ENCODE assay signal across 26 mouse cellular contexts in genomic region chr3:96234914-96235313, GRCm38 (mm10). TPM values are rescaled to one million over a fixed set of nuclear protein-coding genes. Genes with fewer than 3 reads are reported as not detected.
A peak's percentile ranks its signal among the peaks of the same experiment; 100 is the strongest.
DNase-seq lines count a peak whose midpoint lies in the region; ATAC-seq and TF ChIP-seq lines count a peak whose summit lies in the region.
"Had no signal": no experiment of that assay in that cellular context is flagged by ENCODE, and none has a peak within 500 bp of the region (broad histone marks: within the 10 kb centered on the region; RNA-seq: fewer than 3 reads in every experiment).

No protein-coding gene starts in this region.

- intact Hi-C loops in left cerebral cortex, postnatal 25 days (cut with DNase I): no loop called here

- no peaks in the 10 kb centered on the region for H3K9me3 ChIP-seq in erythroblast, embryonic 14.5 days (ENCODE audit: control insufficient read depth, low read length)
- H3K9me3 ChIP-seq in lung, postnatal 0 days (ENCODE audit: low read length): no peaks in the 10 kb centered on the region
- no peaks in the 10 kb centered on the region for H3K9me3 ChIP-seq in midbrain, postnatal 0 days (ENCODE audit: low read length)
- H3K9me3 ChIP-seq: forebrain, embryonic 15.5 days; hindbrain, embryonic 12.5 days; limb, embryonic 13.5 days; midbrain, embryonic 12.5 days had no signal

- peak overlapping the region; percentile 65 for H3K4me3 ChIP-seq in erythroblast, embryonic 14.5 days (replicated peaks)
- H3K4me3 ChIP-seq in lung, postnatal 0 days (ENCODE audit: low read depth, low read length): no peak overlapping the region
- no peak overlapping the region for H3K4me3 ChIP-seq in midbrain, postnatal 0 days (ENCODE audit: low read depth, low read length)
- H3K4me3 ChIP-seq: forebrain, embryonic 15.5 days; hindbrain, embryonic 12.5 days; limb, embryonic 13.5 days; midbrain, embryonic 12.5 days had no signal

- no peak overlapping the region for H3K27ac ChIP-seq in lung, postnatal 0 days (ENCODE audit: low read length)
- H3K27ac ChIP-seq in midbrain, postnatal 0 days (ENCODE audit: low read depth, low read length): no peak overlapping the region
- H3K27ac ChIP-seq: forebrain, embryonic 15.5 days; hindbrain, embryonic 12.5 days; limb, embryonic 13.5 days; midbrain, embryonic 12.5 days had no signal

- H3K4me2 ChIP-seq in lung, postnatal 0 days (replicated peaks; ENCODE audit: low read depth, low read length): no peak overlapping the region
- H3K4me2 ChIP-seq in midbrain, postnatal 0 days (ENCODE audit: low read depth, low read length, poor library complexity, severe bottlenecking): no peak overlapping the region
- H3K4me2 ChIP-seq: forebrain, embryonic 15.5 days; heart, embryonic 11.5 days; hindbrain, embryonic 12.5 days; limb, embryonic 13.5 days; midbrain, embryonic 12.5 days had no signal

- H3K36me3 ChIP-seq in erythroblast, embryonic 14.5 days (ENCODE audit: control insufficient read depth): peaks cover 2% of the 10 kb centered on the region; the same call in 1 of the 2 replicates
- H3K36me3 ChIP-seq in lung, postnatal 0 days (ENCODE audit: insufficient read depth, low read length): no peaks in the 10 kb centered on the region
- H3K36me3 ChIP-seq in midbrain, postnatal 0 days (ENCODE audit: insufficient read depth, low read length): no peaks in the 10 kb centered on the region
- H3K36me3 ChIP-seq: forebrain, embryonic 15.5 days; hindbrain, embryonic 12.5 days; limb, embryonic 13.5 days; midbrain, embryonic 12.5 days had no signal

- no peak overlapping the region for H3K9ac ChIP-seq in lung, postnatal 0 days (replicated peaks; ENCODE audit: low read depth)
- no peak overlapping the region for H3K9ac ChIP-seq in midbrain, postnatal 0 days (replicated peaks; ENCODE audit: low read length, poor library complexity, severe bottlenecking)
- H3K9ac ChIP-seq: forebrain, embryonic 15.5 days; hindbrain, embryonic 12.5 days; limb, embryonic 13.5 days; midbrain, embryonic 12.5 days had no signal

- H3K4me1 ChIP-seq in erythroblast, embryonic 14.5 days (ENCODE audit: control insufficient read depth): peaks cover 44% of the 10 kb centered on the region
- 0 out of 2 replicates have a peak, but pooled peaks cover 2% of the 10 kb centered on the region for H3K4me1 ChIP-seq in lung, postnatal 0 days (ENCODE audit: insufficient read depth, low read depth, low read length)
- no peaks in the 10 kb centered on the region for H3K4me1 ChIP-seq in midbrain, postnatal 0 days (ENCODE audit: insufficient read depth, low read length)

- no peak for DNase-seq in lung, postnatal 0 days (ENCODE audit: low spot score)
- no peak for DNase-seq in lung, postnatal 14 days
- DNase-seq in induced T-regulatory cell, adult 2 months (ENCODE audit: low read depth): peak; percentile 58
- no peak for DNase-seq in midbrain, postnatal 0 days (ENCODE audit: low spot score)
- DNase-seq in left cerebral cortex, postnatal 25 days (ENCODE audit: low spot score in 2 of 2): no peak
- DNase-seq: adrenal gland, postnatal 14 days; cerebellum, adult 8-10 months; gastrocnemius, postnatal 10 days; kidney, adult 9 months; kidney, postnatal 14 days; lung, adult 18-20 months; right cerebral cortex, postnatal 14 days; thymus, postnatal 36 days had no signal

- peak; percentile 26; the same call in 1 of the 2 replicates for TF ChIP-seq CTCF in lung, postnatal 0 days (IDR thresholded peaks at IDR 0.05)
- no peak for TF ChIP-seq CTCF in midbrain, postnatal 0 days (IDR thresholded peaks at IDR 0.05)

- WGBS in lung, postnatal 0 days: 93% methylated on average over 2 of the region's 2 CpGs
- WGBS in midbrain, postnatal 0 days: 94% methylated on average over 2 of the region's 2 CpGs

- no peak for TF ChIP-seq EP300 in lung, postnatal 0 days (IDR thresholded peaks at IDR 0.05)

- H3K27me3 ChIP-seq in erythroblast, embryonic 14.5 days (ENCODE audit: control insufficient read depth): no peaks in the 10 kb centered on the region
- H3K27me3 ChIP-seq in lung, postnatal 0 days (replicated peaks; ENCODE audit: insufficient read depth, low read length): no peaks in the 10 kb centered on the region
- H3K27me3 ChIP-seq in midbrain, postnatal 0 days (ENCODE audit: insufficient read depth, low read length): no peaks in the 10 kb centered on the region
- H3K27me3 ChIP-seq: forebrain, embryonic 15.5 days; hindbrain, embryonic 12.5 days; limb, embryonic 13.5 days; midbrain, embryonic 12.5 days had no signal

- no peak for ATAC-seq in erythroblast, adult 5-6 weeks (replicated peaks; ENCODE audit: low FRiP score, poor library complexity, severe bottlenecking)
- ATAC-seq in lung, postnatal 0 days: no peak
- no peak for ATAC-seq in midbrain, postnatal 0 days (ENCODE audit: low FRiP score)
- ATAC-seq: forebrain, embryonic 15.5 days; inflammation-experienced regulatory T-cells, adult 6 months had no signal

RNA-seq across cellular contexts. Expression of gene Hist2h3c2, which starts 4.0 kb away (rescaled TPM):
- 9.1 and 33.9 TPM in 2 replicates for polyA plus RNA-seq in erythroblast, embryonic 14.5 days (2012)
- 139 and 198 TPM in 2 replicates for total RNA-seq in erythroblast, adult 5-6 weeks (2015; ENCODE audit: low replicate concordance)
- 86.0 and 97.2 TPM in 2 replicates for total RNA-seq in erythroblast, adult 5-6 weeks (2017; ENCODE audit: low replicate concordance)
- 1.8 and 2.2 TPM in 2 replicates for polyA plus RNA-seq in lung, postnatal 0 days (2015; fragmentation: Nextera tagmentation; extraction: Ambion mirVana)
- 67.5 and 182 TPM in 2 replicates for total RNA-seq in midbrain, postnatal 0 days (2014; rRNA removed)
- 0.56 and 0.68 TPM in 2 replicates for polyA plus RNA-seq in midbrain, postnatal 0 days (2015; fragmentation: Nextera tagmentation; extraction: Ambion mirVana)
- total RNA-seq in left cerebral cortex, postnatal 25 days (2021): 1 to 10 TPM; 5.6 to 7.5 TPM

RNA-seq across cellular contexts. Expression of gene Hist2h2aa2, which starts 5.2 kb away (rescaled TPM):
- polyA plus RNA-seq in erythroblast, embryonic 14.5 days (2012): 34.2 and 64.0 TPM in 2 replicates
- 65.5 and 89.0 TPM in 2 replicates for total RNA-seq in erythroblast, adult 5-6 weeks (2015; ENCODE audit: low replicate concordance)
- total RNA-seq in erythroblast, adult 5-6 weeks (2017; ENCODE audit: low replicate concordance): 1,562 and 3,181 TPM in 2 replicates
- polyA plus RNA-seq in lung, postnatal 0 days (2015; fragmentation: Nextera tagmentation; extraction: Ambion mirVana): 168 and 196 TPM in 2 replicates
- 914 and 1,403 TPM in 2 replicates for total RNA-seq in midbrain, postnatal 0 days (2014; rRNA removed)
- polyA plus RNA-seq in midbrain, postnatal 0 days (2015; fragmentation: Nextera tagmentation; extraction: Ambion mirVana): 41.9 and 45.6 TPM in 2 replicates
- total RNA-seq in left cerebral cortex, postnatal 25 days (2021): 100 to 1,000 TPM; 158 to 179 TPM

RNA-seq across cellular contexts. Expression of gene Hist2h2aa1, which starts 10.4 kb away (rescaled TPM):
- polyA plus RNA-seq in erythroblast, embryonic 14.5 days (2012): 7.4 and 13.0 TPM in 2 replicates
- total RNA-seq in erythroblast, adult 5-6 weeks (2015; ENCODE audit: low replicate concordance): not detected in 2 replicates
- 1,803 and 3,861 TPM in 2 replicates for total RNA-seq in erythroblast, adult 5-6 weeks (2017; ENCODE audit: low replicate concordance)
- polyA plus RNA-seq in lung, postnatal 0 days (2015; fragmentation: Nextera tagmentation; extraction: Ambion mirVana): 56.2 and 60.0 TPM in 2 replicates
- total RNA-seq in midbrain, postnatal 0 days (2014; rRNA removed): 786 and 1,113 TPM in 2 replicates
- polyA plus RNA-seq in midbrain, postnatal 0 days (2015; fragmentation: Nextera tagmentation; extraction: Ambion mirVana): 18.8 and 19.5 TPM in 2 replicates
- total RNA-seq in left cerebral cortex, postnatal 25 days (2021): 1 to 10 TPM; 6.9 to 9.0 TPM

RNA-seq across cellular contexts. Expression of gene Hist2h3c1, which starts 11.6 kb away (rescaled TPM):
- not detected in 2 replicates for polyA plus RNA-seq in erythroblast, embryonic 14.5 days (2012)
- total RNA-seq in erythroblast, adult 5-6 weeks (2015; ENCODE audit: low replicate concordance): 16.7 and 20.9 TPM in 2 replicates
- 15.1 TPM in 1 of 2 replicates, not detected in the other for total RNA-seq in erythroblast, adult 5-6 weeks (2017; ENCODE audit: low replicate concordance)
- 0.77 TPM in 1 of 2 replicates, not detected in the other for polyA plus RNA-seq in lung, postnatal 0 days (2015; fragmentation: Nextera tagmentation; extraction: Ambion mirVana)
- 2.8 TPM in 1 of 2 replicates, not detected in the other for total RNA-seq in midbrain, postnatal 0 days (2014; rRNA removed)
- 0.11 and 0.32 TPM in 2 replicates for polyA plus RNA-seq in midbrain, postnatal 0 days (2015; fragmentation: Nextera tagmentation; extraction: Ambion mirVana)
- total RNA-seq in left cerebral cortex, postnatal 25 days (2021): not detected
- total RNA-seq: layer of hippocampus, adult 18-20 months; left cerebral cortex, postnatal 14 days; monocyte, adult 5-6 weeks had no signal
- polyA plus RNA-seq: embryonic facial prominence, embryonic 14.5 days; inflammation-experienced regulatory T-cells, adult 6 months; testis, adult 2 months had no signal

RNA-seq across cellular contexts. Expression of gene Hist2h2be, which starts 14.0 kb away (rescaled TPM):
- 0.13 and 0.14 TPM in 2 replicates for polyA plus RNA-seq in erythroblast, embryonic 14.5 days (2012)
- total RNA-seq in erythroblast, adult 5-6 weeks (2015; ENCODE audit: low replicate concordance): 19.2 and 22.6 TPM in 2 replicates
- total RNA-seq in erythroblast, adult 5-6 weeks (2017; ENCODE audit: low replicate concordance): 19.5 and 32.7 TPM in 2 replicates
- 2.3 and 4.0 TPM in 2 replicates for polyA plus RNA-seq in lung, postnatal 0 days (2015; fragmentation: Nextera tagmentation; extraction: Ambion mirVana)
- 8.7 and 12.7 TPM in 2 replicates for total RNA-seq in midbrain, postnatal 0 days (2014; rRNA removed)
- polyA plus RNA-seq in midbrain, postnatal 0 days (2015; fragmentation: Nextera tagmentation; extraction: Ambion mirVana): 2.8 and 2.9 TPM in 2 replicates
- 1 to 10 TPM; 5.4 to 5.9 TPM for total RNA-seq in left cerebral cortex, postnatal 25 days (2021)
